Mouse (Mus musculus) MEL (cell line): Measurements from ENCODE around the gene Slc44a4.

Experiments
- EP300 ChIP-seq, 2 experiments: IDR thresholded peaks; 2 replicates each; pipeline ENCODE4 v1.6.1; 2011; ENCODE audit warnings: improper control_type of control experiment in 2 of 2, low read length in 2 of 2, low read depth in 1 of 2, mild to moderate bottlenecking in 1 of 2
- POLR2AphosphoS2 ChIP-seq: IDR thresholded peaks from 2 replicates; pipeline ENCODE4 v1.6.1; 2011; ENCODE audit warnings: low read length, improper control_type of control experiment
- SIN3A ChIP-seq: IDR thresholded peaks from 2 replicates; pipeline ENCODE4 v1.6.1; 2012; ENCODE audit warnings: low read length, improper control_type of control experiment, inconsistent platforms

GRCm38 (mm10) chr17:34916316-34916715 is 2.0 kb downstream of the Slc44a4 start:
- TF ChIP-seq POLR2AphosphoS2, result no peak
- TF ChIP-seq EP300 (IDR thresholded peaks at IDR 0.05; ENCODE audit: low read depth in 1 of 2, low read length in 2 of 2), result no peak
- TF ChIP-seq SIN3A, result no peak
